Mouse (Mus musculus) hindlimb bud, embryonic 11.5 days (tissue): ENCODE data around the gene Cacna1a.

ENCODE experiments used
- DNase-seq: peaks from one replicate; pipeline ENCODE4 v3.0.0-alpha.2; 2012; ENCODE audit warnings: low read depth, low spot score; ENCODE audit errors: extremely low spot score

Gene Cacna1a

DNA sequence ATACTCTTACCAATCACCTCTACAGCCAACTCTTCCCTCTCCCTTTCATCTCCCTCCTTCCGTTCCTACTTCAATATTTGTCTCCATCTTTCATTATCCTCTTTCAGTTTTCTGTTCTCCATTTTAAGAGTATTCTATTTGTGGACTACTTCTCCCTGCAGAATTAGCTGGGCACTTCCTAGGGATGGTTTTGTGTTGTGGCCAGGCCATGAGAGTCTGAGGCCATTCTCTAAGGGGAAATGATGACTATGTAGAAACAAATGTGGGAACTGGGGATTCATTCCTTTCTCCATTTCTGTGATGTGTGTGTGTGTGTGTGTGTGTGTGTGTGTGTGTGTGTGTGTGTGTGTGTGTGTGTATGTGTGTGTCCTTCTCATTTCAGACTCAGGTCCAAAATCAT lies 144.5 kb downstream of the Cacna1a start:
- no peak for DNase-seq

DNA sequence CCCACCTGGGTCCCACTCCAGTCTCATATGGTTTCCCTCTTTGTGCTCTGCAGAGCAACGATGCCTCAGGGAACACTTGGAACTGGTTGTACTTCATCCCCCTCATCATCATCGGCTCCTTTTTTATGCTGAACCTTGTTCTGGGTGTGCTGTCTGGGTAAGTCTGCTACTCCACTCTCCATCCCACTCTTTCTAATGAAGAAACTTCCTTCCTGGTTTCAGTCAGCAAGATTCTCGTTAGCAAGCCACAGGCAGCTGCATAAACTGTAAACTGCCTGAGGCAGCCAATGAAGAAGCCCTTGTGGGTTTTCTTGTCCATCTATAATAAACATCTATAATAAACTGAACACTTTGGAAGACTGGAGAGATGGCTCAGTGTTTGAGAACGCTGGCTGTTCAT lies 145.1 kb downstream of the Cacna1a start:
- no peak for DNase-seq

DNA sequence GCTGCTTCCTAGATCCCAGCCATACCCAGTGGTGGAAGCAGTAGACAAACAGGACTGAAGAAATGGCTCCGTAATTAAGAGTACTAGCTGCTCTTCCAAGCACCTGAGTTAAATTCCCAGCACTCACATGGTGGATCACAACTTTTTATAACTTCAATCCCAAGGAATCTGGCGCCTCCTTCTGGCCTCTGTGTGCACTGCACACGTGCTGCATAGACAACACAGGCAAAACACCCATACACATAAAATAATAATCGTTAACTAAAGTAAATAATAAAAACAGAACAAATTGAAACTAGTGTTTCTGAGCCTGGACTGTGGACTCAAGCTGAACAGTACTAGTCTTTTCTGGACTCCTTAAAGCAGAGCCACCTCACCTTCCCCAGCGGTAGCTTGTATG lies 148.7 kb downstream of the Cacna1a start:
- no peak for DNase-seq

DNA sequence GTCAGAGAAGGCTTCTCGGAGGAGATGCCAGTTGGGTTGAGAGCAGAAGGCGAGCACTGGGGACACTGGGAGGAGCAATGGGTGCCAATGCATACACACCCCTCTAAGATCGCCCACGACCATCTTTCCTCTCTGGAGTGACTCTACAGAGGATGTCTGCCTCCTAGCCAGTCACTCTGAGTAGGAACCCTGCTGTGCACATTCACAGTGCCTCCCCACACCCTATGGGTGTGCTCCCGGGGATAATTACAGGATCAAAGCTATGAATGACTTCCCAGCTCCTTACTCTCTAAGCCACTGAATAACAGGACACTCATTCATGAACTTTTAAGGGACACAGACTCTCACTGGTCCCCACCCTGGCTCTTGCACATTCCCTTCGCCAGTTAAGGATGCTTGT lies 151.1 kb downstream of the Cacna1a start:
- DNase-seq: no peak

DNA sequence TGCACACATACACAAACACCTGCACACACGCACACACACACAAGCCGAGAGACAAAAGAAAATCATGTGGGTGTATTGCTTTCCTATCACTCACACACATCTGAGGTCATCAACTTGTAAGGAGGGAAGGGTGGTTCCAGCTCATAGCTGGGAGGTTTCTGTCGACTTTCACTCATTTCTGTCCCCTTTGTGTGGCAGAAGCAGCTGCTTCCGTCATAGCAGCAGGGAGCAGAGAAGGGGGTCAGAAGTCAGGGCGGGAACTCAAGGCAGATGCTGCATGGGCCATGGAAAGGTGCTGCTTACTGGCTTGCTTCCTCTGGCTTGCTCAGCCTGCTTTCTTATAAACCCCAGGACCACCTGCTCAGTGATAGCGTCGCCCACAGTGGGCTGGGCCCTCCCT lies 154.2 kb downstream of the Cacna1a start:
- no peak for DNase-seq

DNA sequence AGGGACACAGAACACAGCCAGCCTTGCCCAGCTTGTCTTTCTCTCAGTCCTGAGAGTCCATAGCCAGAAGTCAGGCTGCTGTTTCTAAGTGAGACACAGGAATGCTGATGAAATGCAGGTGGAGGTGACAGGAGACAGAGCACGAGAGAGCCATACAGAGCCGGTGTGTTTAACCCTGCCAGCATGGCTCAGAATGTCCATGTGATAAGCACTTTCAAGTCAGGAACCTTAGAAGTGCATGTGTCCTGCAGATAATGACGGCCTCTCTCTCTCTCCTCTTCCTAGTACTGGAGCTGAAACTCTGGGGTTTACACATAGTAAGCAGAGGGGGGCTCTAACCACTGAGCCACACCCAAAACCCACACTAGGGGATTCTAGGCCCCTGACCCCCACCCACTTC lies 157.3 kb downstream of the Cacna1a start:
- no peak for DNase-seq

DNA sequence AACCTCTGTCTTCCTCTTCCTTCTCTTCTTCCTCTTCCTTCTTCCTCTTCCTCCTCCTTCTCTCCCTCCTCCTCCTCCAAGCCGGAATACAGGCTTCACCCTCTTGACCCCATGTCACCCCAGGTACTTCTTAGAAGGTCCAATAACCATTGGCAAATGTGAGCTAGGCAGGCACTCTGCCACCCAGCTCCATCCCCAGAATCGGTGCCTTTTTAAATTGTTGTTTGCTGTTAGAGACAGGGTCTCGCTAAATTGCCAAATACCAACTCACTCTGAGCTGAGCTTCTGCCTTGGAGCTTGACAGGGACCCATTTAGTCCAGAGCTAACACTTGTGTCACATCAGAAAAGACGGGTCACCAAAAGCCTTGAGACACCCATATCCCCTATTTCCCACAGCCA lies 164.2 kb downstream of the Cacna1a start:
- no peak for DNase-seq

DNA sequence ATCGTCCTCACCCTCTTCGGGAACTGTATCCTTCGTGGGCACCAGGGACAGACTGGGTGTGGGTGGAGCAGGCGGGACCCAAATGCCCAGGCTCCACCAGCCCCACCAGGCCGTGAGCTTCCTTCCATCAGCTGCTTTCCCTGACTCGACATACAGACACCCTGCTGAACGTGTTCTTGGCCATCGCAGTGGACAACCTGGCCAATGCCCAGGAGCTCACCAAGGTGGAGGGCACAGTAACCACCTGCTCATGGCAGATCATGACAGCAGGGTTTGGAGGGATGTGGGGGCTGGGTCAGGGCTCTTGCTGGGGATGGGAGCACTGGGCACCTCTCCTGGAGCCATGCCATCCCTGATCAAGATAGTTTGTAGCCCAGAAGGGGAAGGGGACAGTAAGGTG lies 164.9 kb downstream of the Cacna1a start:
- DNase-seq: no peak

DNA sequence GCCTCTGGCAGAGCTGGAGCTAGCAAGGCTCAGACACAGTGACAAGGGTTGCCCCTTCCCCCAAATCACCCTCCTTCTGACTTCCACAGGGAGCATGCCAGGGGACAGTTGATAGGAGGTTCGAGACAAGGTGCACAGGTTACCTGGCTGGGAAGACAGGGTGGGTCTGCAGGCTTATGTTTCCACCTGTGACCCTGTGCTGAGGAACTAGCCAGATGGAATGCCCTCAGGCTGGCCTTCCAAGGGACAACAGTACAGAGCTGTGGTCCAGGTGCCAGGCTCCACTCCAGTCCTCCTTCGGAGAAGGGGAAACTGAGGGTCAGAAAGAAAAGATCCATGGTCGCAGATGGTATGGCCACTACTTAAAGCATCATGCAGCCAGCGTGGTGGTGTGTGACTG lies 165.4 kb downstream of the Cacna1a start:
- DNase-seq: no peak

DNA sequence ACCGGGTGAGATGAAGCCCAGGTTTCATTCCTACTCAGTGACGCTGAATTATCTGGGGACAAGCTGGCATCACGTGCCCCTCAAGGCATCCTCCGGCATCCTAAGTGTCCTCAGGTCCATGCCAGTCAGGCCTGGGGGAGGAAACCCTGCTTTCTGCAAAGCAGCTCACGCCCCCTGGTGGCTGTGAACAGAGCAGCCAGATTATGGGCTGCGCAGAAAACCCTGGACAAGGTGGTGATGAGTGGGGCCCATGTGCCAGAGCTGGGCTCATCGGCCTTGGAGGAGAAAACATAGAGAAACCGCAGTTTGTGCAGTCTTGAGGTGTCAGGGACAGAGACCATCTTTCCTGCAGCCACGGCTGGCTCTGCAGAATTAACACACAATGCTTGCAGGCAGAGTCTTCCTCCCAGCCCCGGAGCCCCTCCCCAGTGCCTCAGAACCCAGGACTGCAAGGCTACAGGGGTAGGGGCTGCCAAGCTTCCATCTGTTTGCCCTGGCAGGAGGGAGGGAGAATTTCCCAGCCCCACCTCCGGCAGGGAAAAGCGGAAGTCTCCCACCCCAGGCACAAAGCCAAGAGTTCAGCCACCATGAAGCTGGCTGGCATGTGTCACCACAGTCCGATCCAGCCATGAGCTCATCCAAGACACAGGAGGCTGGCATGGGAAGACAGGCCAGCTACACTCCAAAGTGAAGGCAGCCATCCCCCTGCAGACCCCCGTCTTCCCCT lies 166.2 kb downstream of the Cacna1a start:
- DNase-seq: no peak

DNA sequence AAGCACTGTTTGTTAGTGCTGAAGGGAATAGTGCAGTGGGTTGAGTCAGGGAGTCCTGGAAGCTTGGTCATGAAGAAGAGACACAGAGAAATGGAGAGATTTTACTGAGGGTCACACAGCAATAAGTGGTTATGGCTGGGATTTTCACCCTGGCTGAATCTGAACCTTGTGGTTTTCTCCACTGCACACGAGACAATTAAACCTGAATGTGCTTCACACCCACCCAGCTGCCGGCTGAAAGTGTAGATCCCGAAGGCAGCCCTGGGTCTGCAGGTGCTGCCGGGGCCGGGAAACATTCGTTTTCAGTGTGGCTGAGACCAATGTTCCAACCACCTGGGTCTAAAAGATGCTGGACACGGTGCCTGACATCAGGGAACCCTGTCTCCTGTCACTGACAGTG lies 167.0 kb downstream of the Cacna1a start:
- DNase-seq: no peak

DNA sequence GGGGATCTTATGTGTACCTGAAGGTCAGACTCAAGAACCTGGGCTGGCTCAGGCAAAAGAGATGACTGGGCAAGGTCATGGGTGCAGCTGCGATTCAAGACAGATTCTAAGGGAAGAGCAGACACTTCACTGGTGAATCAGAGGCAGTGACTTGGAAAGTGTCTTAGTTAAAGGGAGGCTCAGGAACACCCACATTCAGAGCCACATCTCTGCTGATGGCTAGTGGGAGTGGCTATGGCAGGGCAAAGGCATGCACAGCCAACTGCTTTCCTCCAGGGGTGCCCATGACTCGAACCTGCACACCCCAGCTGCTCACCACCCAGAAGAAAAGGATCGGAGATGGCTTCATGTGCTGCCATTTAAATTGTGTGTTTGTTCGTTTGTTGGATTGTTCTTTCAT lies 169.7 kb downstream of the Cacna1a start:
- DNase-seq: no peak

DNA sequence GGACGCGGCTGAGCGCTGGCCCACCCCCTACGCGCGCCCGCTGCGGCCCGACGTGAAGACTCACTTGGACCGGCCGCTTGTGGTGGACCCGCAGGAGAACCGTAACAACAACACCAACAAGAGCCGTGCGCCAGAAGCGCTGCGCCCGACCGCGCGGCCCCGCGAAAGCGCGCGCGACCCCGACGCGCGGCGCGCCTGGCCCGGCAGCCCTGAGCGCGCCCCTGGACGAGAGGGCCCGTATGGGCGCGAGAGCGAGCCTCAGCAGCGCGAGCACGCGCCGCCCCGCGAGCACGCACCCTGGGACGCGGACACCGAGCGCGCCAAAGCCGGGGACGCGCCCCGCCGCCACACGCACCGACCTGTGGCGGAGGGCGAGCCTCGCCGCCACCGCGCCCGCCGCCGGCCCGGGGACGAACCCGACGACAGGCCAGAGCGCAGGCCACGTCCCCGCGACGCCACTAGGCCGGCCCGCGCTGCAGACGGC lies 170.9 kb downstream of the Cacna1a start:
- DNase-seq: no peak

DNA sequence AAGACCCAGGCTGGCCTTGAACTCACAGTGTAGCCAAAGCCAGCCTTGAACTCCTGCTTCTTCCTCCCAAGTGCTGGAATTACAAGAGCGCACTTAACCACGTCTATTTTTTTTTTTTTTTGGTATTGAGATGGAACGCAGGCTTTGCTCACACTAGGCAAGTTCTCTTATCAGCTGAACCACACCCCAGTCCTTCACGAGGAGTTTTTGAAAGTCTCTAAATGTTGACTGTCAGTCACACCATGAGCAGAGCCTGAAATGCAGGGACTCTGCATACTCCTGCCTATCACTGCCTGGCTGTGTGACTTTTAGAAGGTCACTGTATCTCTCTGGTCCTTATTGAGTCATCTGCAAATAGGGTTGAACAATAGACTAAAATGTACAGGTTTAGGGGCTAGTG lies 173.5 kb downstream of the Cacna1a start:
- no peak for DNase-seq

DNA sequence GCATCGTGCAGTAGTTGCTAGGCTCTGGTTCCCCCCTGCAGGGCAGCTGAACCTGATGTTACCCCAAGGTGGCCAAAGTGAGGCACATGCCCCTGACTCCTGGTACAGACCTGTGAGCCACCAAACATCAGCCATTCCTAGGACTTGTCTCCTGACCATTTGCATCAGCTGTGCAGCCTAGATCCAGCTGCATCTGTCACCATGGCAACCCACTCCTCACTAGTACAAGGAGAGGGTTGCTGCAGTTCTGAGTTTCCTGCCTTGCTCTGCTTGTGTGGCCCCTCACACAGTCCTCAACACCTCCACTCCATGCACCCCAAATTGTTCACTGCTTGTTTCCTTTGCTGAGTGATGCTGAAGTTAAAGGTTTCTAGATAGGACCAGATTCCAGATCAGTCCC lies 175.8 kb downstream of the Cacna1a start:
- no peak for DNase-seq

DNA sequence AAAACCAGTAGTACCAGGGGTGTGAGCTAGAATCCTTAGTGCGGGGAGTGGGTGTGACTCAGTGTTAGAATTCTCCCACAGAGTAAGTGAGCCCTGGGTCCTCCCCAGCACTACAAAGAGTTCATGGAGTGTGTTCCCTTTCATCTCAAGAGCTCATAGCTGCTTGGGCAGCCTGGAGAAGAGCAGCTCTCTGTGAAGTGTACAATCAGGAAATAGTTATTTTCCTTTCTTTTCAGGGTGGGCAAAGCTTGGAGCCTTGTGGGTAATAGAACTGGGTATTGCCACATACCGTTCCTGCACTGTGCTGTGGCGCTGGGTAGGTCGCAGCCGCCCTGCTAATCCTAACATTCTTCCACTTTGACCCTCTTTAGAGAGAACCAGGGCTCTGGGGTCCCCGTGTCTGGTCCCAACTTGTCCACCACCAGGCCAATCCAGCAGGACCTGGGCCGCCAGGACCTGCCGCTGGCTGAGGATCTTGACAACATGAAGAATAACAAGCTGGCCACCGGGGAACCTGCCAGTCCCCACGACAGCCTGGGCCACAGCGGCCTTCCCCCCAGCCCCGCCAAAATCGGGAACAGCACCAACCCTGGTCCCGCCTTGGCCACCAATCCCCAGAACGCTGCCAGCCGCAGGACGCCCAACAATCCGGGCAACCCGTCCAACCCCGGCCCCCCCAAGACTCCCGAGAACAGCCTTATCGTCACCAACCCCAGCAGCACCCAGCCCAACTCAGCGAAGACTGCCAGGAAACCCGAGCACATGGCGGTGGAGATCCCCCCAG lies 177.5 kb downstream of the Cacna1a start:
- no peak for DNase-seq

DNA sequence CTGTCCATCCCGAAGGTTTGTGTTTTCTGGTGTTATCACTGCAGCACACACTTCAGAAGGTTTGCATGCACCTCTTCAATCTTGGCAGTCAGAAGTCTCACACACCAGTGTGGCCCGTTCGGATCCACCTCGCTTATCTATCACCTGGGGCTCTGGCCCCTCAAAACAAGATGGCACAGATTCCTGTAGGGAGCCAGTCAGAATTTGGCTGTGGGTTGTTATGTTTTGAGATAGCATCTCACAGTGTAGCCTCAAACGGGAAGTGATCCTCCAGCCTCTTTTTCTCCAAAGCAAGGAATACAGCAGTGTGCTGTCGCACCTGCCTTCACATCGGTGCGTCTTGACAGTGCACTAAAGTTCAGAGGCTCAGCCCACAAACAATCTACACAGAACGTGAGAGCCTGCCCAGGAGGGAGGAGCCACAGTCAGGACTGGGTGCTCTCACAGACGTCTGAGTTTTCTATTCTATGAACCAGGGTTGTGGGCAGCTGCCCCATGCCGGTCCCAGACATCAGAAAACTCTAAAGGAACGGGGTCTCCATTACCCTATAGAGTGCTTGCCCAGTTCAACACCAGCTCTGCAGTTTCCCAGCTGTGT lies 178.7 kb downstream of the Cacna1a start:
- no peak for DNase-seq

DNA sequence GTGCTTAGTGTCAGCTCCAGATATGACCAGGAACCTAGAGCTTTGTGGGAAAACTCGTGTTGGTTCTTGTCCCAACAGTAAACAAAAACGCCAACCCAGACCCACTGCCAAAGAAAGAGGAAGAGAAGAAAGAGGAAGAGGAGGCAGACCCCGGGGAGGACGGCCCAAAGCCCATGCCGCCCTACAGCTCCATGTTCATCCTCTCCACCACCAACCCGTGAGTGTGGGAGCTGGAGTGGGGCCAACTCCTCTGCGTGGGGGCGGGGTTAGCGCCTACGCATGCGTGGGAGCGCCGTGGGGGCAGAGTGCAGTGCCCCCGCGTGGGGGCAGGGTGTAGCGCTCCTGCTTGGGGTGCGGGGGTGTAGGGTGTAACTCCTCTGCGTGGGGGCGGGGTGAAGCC lies 179.3 kb downstream of the Cacna1a start:
- DNase-seq: no peak

DNA sequence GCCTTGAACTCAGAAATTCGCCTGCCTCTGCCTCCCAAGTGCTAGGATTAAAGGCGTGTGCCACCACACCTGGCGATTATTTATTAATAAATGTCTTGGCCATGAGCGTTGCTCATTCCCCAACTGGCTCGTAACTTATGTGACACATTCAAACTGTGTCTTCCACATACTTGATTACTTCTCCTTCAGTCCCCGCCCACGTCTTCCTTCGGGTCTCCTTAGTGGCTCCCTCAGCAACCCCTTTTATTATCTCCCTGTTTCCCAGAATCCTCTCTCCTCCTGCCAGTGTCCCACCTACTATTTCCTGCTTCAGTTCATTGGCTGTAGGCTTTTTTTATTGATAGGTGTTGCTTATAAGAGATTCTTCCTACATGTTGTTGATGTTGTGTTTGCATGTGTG lies 180.5 kb downstream of the Cacna1a start:
- DNase-seq: no peak

DNA sequence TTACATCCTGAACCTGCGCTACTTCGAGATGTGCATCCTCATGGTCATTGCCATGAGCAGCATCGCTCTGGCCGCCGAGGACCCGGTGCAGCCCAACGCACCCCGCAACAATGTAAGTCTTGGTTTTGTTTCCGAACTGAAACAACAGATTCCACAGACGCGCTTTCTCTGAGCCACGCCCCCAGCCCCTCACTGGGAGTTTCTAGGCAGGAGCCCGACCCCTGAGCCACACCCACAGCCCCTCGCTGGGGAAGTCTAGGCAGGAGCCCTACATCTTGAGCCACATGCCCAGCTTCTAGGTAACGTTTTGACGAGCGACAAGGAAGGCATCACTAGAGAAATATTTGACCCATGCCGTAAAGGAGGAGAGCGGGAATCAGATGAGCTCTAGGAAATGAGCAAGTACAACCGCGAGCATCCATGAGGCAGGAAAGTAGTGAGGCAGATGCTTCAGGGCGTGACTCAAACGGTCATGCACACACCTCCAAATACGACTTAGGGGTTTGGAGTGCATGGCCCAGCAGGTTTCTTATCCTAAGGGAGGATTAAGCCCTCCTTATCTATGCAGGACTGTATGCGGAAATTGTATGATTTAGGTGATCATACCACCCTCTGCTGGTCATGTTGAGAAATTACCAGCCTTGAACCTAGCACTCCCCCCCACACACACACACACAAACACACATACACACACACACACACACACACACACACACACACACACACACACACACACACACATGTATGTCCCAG lies 181.9 kb downstream of the Cacna1a start:
- no peak for DNase-seq

DNA sequence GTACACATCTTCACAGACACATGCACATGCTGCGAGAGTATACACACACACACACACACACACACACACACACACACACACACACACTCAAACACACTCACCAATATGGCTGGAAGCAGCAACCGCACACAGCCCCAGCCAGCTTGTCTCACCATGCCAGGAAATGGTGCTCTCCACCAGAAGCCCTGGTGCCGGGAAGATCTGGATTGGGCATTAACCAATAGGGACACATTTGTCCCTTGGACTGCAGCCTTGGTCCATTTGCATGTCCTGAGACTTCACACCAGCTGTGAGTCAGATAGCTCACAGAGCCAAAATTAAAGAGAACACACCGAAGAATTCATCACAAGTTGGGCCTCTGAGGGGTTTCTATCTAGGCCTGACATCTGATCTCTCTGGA lies 189.2 kb downstream of the Cacna1a start:
- no peak for DNase-seq
